Mouse (Mus musculus): ENCODE measurements at regions not wholly inside any gene's neighbourhood (a gene's known extent, or its start where the extent isn't known, plus 50 kb on each side); places are given as distances from the start of the nearest gene placed in this dataset.

DNA sequence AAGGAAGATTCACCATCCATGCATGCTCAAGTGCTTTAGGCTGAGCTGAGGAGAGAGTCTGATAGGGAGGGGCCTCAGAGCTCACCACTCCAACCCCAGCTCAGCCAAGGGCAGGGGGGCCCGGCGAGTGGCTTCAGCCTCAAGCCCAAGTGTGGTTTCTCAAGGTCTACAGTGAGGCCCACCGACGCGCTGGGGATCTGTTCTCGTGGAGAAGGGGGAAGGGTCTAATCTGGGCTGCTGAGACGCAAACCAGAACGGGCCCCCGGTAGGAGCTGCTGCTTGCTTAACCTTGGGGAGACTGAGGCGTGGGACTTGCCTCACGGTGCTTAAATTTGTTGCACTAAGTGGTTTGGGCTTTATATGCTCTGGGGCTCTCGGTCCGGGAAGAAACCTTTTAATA lies 70.9 kb downstream of the Asb1 start:
- Histone ChIP-seq H3K9me3 (ENCODE audit: control insufficient read depth, low read length) (no peaks in the 10 kb centered on the region), H3K27me3 (replicated peaks; ENCODE audit: control insufficient read depth, insufficient read depth, low read length) (no peaks in the 10 kb centered on the region), H3K4me3 (ENCODE audit: low read depth, low read length) (no peak overlapping the region), H3K36me3 (ENCODE audit: control insufficient read depth, insufficient read depth, low read length) (no peaks in the 10 kb centered on the region), H3K4me2 (ENCODE audit: low read depth, low read length) (peak overlapping the region; percentile 35), H3K27ac (replicated peaks; ENCODE audit: low read depth, low read length) (peak overlapping the region; percentile 66), H3K4me1 (ENCODE audit: control insufficient read depth, insufficient read depth, low read length) (peaks cover 26% of the 10 kb centered on the region), H3K9ac (ENCODE audit: low read depth, low read length) (0 out of 2 replicates have a peak overlapping the region, but pooled peaks have one; percentile 19)
- 47% methylated on average over 13 of the region's 13 CpGs for WGBS
- ATAC-seq (ENCODE audit: low read depth) (peak; percentile 49; the same call in 1 of the 2 replicates), DNase-seq (ENCODE audit: low spot score) (peak; percentile 42)

- no peak overlapping the region for H3K4me3 ChIP-seq (ENCODE audit: low read depth, low read length)
- ATAC-seq (ENCODE audit: low read depth): peak; percentile 48; the same call in 1 of the 2 replicates
These were observed 71.3 kb downstream of the Asb1 start for GRCm38 (mm10) chr1:91611694-91612093.

GRCm38 (mm10) chr1:91612912-91613311 lies 72.6 kb downstream of the Asb1 start:
- WGBS: 47% methylated on average over 3 of the region's 3 CpGs
- Histone ChIP-seq H3K27me3 (replicated peaks; ENCODE audit: control insufficient read depth, insufficient read depth, low read length) (no peaks in the 10 kb centered on the region), H3K9ac (ENCODE audit: low read depth, low read length) (no peak overlapping the region), H3K4me3 (ENCODE audit: low read depth, low read length) (no peak overlapping the region), H3K4me2 (ENCODE audit: low read depth, low read length) (no peak overlapping the region), H3K9me3 (ENCODE audit: control insufficient read depth, low read length) (no peaks in the 10 kb centered on the region), H3K36me3 (ENCODE audit: control insufficient read depth, insufficient read depth, low read length) (no peaks in the 10 kb centered on the region), H3K4me1 (ENCODE audit: control insufficient read depth, insufficient read depth, low read length) (peaks cover 23% of the 10 kb centered on the region), H3K27ac (replicated peaks; ENCODE audit: low read depth, low read length) (no peak overlapping the region)
- DNase-seq (ENCODE audit: low spot score): no peak
- ATAC-seq (ENCODE audit: low read depth): no peak

More at GRCm38 (mm10) chr1:91611694-91612093, 71.3 kb downstream of the Asb1 start:
- no peaks in the 10 kb centered on the region for H3K36me3 ChIP-seq (ENCODE audit: control insufficient read depth, insufficient read depth, low read length)
- DNase-seq (ENCODE audit: low spot score): peak; percentile 78
- no peaks in the 10 kb centered on the region for H3K27me3 ChIP-seq (replicated peaks; ENCODE audit: control insufficient read depth, insufficient read depth, low read length)
- WGBS: 36% methylated on average over 15 of the region's 16 CpGs
- peak overlapping the region; percentile 35 for H3K4me2 ChIP-seq (ENCODE audit: low read depth, low read length)
- peak overlapping the region; percentile 66 for H3K27ac ChIP-seq (replicated peaks; ENCODE audit: low read depth, low read length)
- no peaks in the 10 kb centered on the region for H3K9me3 ChIP-seq (ENCODE audit: control insufficient read depth, low read length)
- no peak overlapping the region for H3K9ac ChIP-seq (ENCODE audit: low read depth, low read length)
- H3K4me1 ChIP-seq (ENCODE audit: control insufficient read depth, insufficient read depth, low read length): peaks cover 23% of the 10 kb centered on the region

DNA sequence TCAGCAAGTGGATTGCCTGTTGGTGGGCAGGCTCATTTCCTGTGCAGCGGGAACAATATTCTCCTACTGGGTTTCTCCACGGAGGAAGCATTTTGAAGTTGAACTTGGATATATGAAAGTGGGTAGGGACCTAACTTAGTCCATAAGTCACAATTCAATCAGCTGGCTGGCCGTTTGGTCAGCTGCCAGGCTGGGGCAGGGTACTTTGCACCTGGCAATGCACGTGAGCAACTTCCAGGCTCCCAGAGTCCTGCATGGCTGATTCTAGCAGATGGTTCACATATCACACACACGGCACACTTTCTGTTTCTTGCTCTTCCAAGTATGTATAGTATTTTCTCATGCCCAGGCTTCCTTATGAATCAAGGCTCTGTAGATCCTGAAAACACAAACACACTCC lies 75.1 kb downstream of the Asb1 start:
- DNase-seq (ENCODE audit: low spot score): no peak
- H3K27me3 ChIP-seq (replicated peaks; ENCODE audit: control insufficient read depth, insufficient read depth, low read length): no peaks in the 10 kb centered on the region
- ATAC-seq (ENCODE audit: low read depth): no peak
- H3K27ac ChIP-seq (replicated peaks; ENCODE audit: low read depth, low read length): no peak overlapping the region
- no peaks in the 10 kb centered on the region for H3K36me3 ChIP-seq (ENCODE audit: control insufficient read depth, insufficient read depth, low read length)
- H3K4me1 ChIP-seq (ENCODE audit: control insufficient read depth, insufficient read depth, low read length): peaks cover 21% of the 10 kb centered on the region
- no peak overlapping the region for H3K4me3 ChIP-seq (ENCODE audit: low read depth, low read length)
- no peaks in the 10 kb centered on the region for H3K9me3 ChIP-seq (ENCODE audit: control insufficient read depth, low read length)
- WGBS: 61% methylated on average over 5 of the region's 5 CpGs
- no peak overlapping the region for H3K4me2 ChIP-seq (ENCODE audit: low read depth, low read length)
- H3K9ac ChIP-seq (ENCODE audit: low read depth, low read length): no peak overlapping the region

DNA sequence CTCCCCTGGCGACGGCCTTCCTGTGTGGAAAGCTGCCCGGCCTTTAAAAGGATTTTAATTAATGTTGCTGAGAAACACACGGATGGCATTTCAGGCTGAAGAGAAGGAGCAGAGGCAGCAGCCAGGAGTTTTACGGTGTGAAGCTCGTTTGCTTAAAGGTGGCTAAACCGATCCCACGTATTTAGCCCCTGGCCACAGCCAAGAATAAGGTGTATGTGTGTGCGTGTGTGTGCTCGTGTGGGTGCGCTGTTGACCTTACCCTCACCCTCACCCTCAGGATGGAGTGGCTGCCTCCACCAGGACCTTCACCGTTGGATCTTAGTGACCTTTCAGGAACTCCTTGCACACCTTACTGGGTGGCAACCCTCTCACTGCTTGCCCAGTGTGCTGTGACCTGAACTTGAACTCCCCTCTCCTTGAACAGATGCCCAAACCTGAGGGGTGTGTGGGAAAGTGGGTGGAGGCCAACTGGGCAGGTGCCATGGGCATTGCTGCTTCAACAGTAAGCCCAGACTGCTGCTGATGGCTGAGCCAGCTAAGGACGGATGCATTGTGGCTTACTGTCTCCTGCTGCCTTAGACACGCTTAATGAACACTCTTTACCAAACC lies 78.3 kb downstream of the Asb1 start:
- Histone ChIP-seq H3K9ac (ENCODE audit: low read depth, low read length) (no peak overlapping the region), H3K4me2 (ENCODE audit: low read depth, low read length) (no peak overlapping the region), H3K4me1 (ENCODE audit: control insufficient read depth, insufficient read depth, low read length) (peaks cover 1% of the 10 kb centered on the region; the same call in 1 of the 2 replicates), H3K36me3 (ENCODE audit: control insufficient read depth, insufficient read depth, low read length) (no peaks in the 10 kb centered on the region), H3K4me3 (ENCODE audit: low read depth, low read length) (no peak overlapping the region), H3K9me3 (ENCODE audit: control insufficient read depth, low read length) (no peaks in the 10 kb centered on the region), H3K27ac (replicated peaks; ENCODE audit: low read depth, low read length) (no peak overlapping the region), H3K27me3 (replicated peaks; ENCODE audit: control insufficient read depth, insufficient read depth, low read length) (no peaks in the 10 kb centered on the region)
- 70% methylated on average over 14 of the region's 14 CpGs for WGBS
- ATAC-seq (ENCODE audit: low read depth) (no peak), DNase-seq (ENCODE audit: low spot score) (no peak)

- peaks cover 22% of the 10 kb centered on the region for H3K4me1 ChIP-seq (ENCODE audit: control insufficient read depth, insufficient read depth, low read length)
- H3K36me3 ChIP-seq (ENCODE audit: control insufficient read depth, insufficient read depth, low read length): no peaks in the 10 kb centered on the region
- no peaks in the 10 kb centered on the region for H3K9me3 ChIP-seq (ENCODE audit: control insufficient read depth, low read length)
- H3K27ac ChIP-seq (replicated peaks; ENCODE audit: low read depth, low read length): no peak overlapping the region
- 80% methylated on average over 5 of the region's 5 CpGs for WGBS
- ATAC-seq (ENCODE audit: low read depth): no peak
- H3K9ac ChIP-seq (ENCODE audit: low read depth, low read length): no peak overlapping the region
- H3K4me2 ChIP-seq (ENCODE audit: low read depth, low read length): no peak overlapping the region
- no peak for DNase-seq (ENCODE audit: low spot score)
- H3K4me3 ChIP-seq (ENCODE audit: low read depth, low read length): no peak overlapping the region
- no peaks in the 10 kb centered on the region for H3K27me3 ChIP-seq (replicated peaks; ENCODE audit: control insufficient read depth, insufficient read depth, low read length)
These were observed 80.8 kb downstream of the Asb1 start for GRCm38 (mm10) chr1:91621141-91621540.

- H3K9me3 ChIP-seq (ENCODE audit: control insufficient read depth, low read length): no peaks in the 10 kb centered on the region
- H3K9ac ChIP-seq (ENCODE audit: low read depth, low read length): no peak overlapping the region
- peaks cover 22% of the 10 kb centered on the region for H3K4me1 ChIP-seq (ENCODE audit: control insufficient read depth, insufficient read depth, low read length)
- WGBS: 89% methylated on average over 5 of the region's 5 CpGs
- H3K27me3 ChIP-seq (replicated peaks; ENCODE audit: control insufficient read depth, insufficient read depth, low read length): no peaks in the 10 kb centered on the region
- no peak overlapping the region for H3K4me3 ChIP-seq (ENCODE audit: low read depth, low read length)
- no peak for ATAC-seq (ENCODE audit: low read depth)
- H3K36me3 ChIP-seq (ENCODE audit: control insufficient read depth, insufficient read depth, low read length): no peaks in the 10 kb centered on the region
- no peak for DNase-seq (ENCODE audit: low spot score)
- H3K27ac ChIP-seq (replicated peaks; ENCODE audit: low read depth, low read length): no peak overlapping the region
- H3K4me2 ChIP-seq (ENCODE audit: low read depth, low read length): no peak overlapping the region
These were observed 82.5 kb downstream of the Asb1 start for GRCm38 (mm10) chr1:91622874-91623273.

DNA sequence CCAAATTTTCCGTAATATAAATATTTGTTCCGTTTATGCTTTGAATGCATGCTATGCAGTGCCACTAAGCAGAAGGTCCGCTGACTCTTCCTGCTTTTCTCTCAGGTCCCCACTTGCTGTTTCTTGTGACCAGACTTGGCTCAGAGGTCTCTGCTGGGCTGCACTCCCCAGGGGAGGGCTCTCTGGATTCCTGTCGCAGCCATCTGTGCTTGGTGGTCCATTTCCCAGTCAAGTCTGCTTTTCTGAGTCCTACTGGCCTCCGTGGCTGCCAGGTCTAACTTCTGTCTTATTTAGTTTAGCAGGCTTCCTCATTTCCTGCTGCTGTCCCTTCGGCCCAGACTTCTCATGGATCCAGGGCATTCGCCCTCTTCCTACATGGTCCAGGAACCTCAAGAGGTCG lies 83.7 kb downstream of the Asb1 start:
- H3K36me3 ChIP-seq (ENCODE audit: control insufficient read depth, insufficient read depth, low read length): no peaks in the 10 kb centered on the region
- DNase-seq (ENCODE audit: low spot score) (no peak), ATAC-seq (ENCODE audit: low read depth) (no peak)
- no peaks in the 10 kb centered on the region for H3K9me3 ChIP-seq (ENCODE audit: control insufficient read depth, low read length)
- 48% methylated on average over 8 of the region's 8 CpGs for WGBS
- H3K4me1 ChIP-seq (ENCODE audit: control insufficient read depth, insufficient read depth, low read length): peaks cover 22% of the 10 kb centered on the region
- H3K27ac ChIP-seq (replicated peaks; ENCODE audit: low read depth, low read length): peak overlapping the region; percentile 78
- H3K4me3 ChIP-seq (ENCODE audit: low read depth, low read length): no peak overlapping the region
- no peak overlapping the region for H3K9ac ChIP-seq (ENCODE audit: low read depth, low read length)
- no peaks in the 10 kb centered on the region for H3K27me3 ChIP-seq (replicated peaks; ENCODE audit: control insufficient read depth, insufficient read depth, low read length)
- no peak overlapping the region for H3K4me2 ChIP-seq (ENCODE audit: low read depth, low read length)
